Mouse (Mus musculus): ENCODE results near the gene Kcnk13.

GRCm38 (mm10) chr12:100079636-100080286, 115.5 kb downstream of the Kcnk13 start:
- TF ChIP-seq MAFK (IDR thresholded peaks at IDR 0.05; ENCODE audit: insufficient read depth, low read depth, low read length) (no peak), ZC3H11A (IDR thresholded peaks at IDR 0.05; ENCODE audit: borderline replicate concordance, low read depth, low read length) (no peak), HCFC1 (IDR thresholded peaks at IDR 0.05; ENCODE audit: borderline replicate concordance, insufficient read depth, low read length) (no peak), ZNF384 (IDR thresholded peaks at IDR 0.05; ENCODE audit: low read depth, low read length) (no peak), CHD2 (IDR thresholded peaks at IDR 0.05; ENCODE audit: low read depth, low read length) (no peak)
